Mouse (Mus musculus) ES-E14 (cell line): ENCODE data around the gene Tek. TPM values are rescaled to one million over a fixed set of nuclear protein-coding genes. Genes with fewer than 3 reads are reported as not detected.

Source experiments
- DNase-seq: peaks from one replicate; pipeline ENCODE4 v3.0.0-alpha.2; 2013; ENCODE audit warnings: low read depth, low spot score
- H3K27ac ChIP-seq: 2 replicates; pipeline ENCODE4 v1.5.1; 2012; ENCODE audit warnings: low read depth, mild to moderate bottlenecking, low read length, moderate library complexity, mixed read lengths; ENCODE audit not compliant: poor library complexity, insufficient read depth, severe bottlenecking
- H3K36me3 ChIP-seq: 2 replicates; pipeline ENCODE4 v1.6.1; 2012; ENCODE audit warnings: mild to moderate bottlenecking, low read length, moderate library complexity, mixed read lengths; ENCODE audit not compliant: control insufficient read depth, poor library complexity, insufficient read depth, severe bottlenecking
- H3K4me1 ChIP-seq, 2 experiments: fragments of 150-350 bp in 1 of 2; sonication (generic) in 1 of 2; 2 replicates each; pipeline ENCODE4 v1.6.1; 2012; ENCODE audit warnings: low read length in 2 of 2, mild to moderate bottlenecking in 1 of 2, mixed read lengths in 1 of 2; ENCODE audit not compliant: control insufficient read depth in 2 of 2, insufficient read depth in 2 of 2, poor library complexity in 1 of 2
- H3K4me3 ChIP-seq, 2 experiments: fragments of 150-350 bp in 1 of 2; sonication (generic) in 1 of 2; 2 replicates each; pipeline ENCODE4 v1.5.1; 2012; ENCODE audit warnings: low read length in 2 of 2, low read depth in 1 of 2, mild to moderate bottlenecking in 1 of 2, mixed read lengths in 1 of 2; ENCODE audit not compliant: insufficient read depth in 1 of 2, poor library complexity in 1 of 2, severe bottlenecking in 1 of 2
- H3K9ac ChIP-seq: 2 replicates; pipeline ENCODE4 v1.6.1; 2012; ENCODE audit warnings: low read depth, mild to moderate bottlenecking, low read length, mixed read lengths; ENCODE audit not compliant: poor library complexity, insufficient read depth, severe bottlenecking
- H3K9me3 ChIP-seq: fragments of 150-350 bp; sonication (generic); 2 replicates; pipeline ENCODE4 v1.6.1; 2012; ENCODE audit warnings: low read depth, mild to moderate bottlenecking, low read length; ENCODE audit not compliant: control insufficient read depth, insufficient read depth
- CHD2 ChIP-seq: IDR thresholded peaks from 2 replicates; pipeline ENCODE4 v1.6.1; 2014; ENCODE audit warnings: mild to moderate bottlenecking, low read depth, low read length, inconsistent platforms
- HCFC1 ChIP-seq: IDR thresholded peaks from 2 replicates; pipeline ENCODE4 v1.6.1; 2012; ENCODE audit warnings: low read length, inconsistent platforms, borderline replicate concordance; ENCODE audit not compliant: insufficient read depth
- MAFK ChIP-seq: IDR thresholded peaks from 2 replicates; pipeline ENCODE4 v1.6.1; 2014; ENCODE audit warnings: mild to moderate bottlenecking, low read depth, low read length, inconsistent platforms; ENCODE audit not compliant: insufficient read depth
- ZC3H11A ChIP-seq: IDR thresholded peaks from 2 replicates; pipeline ENCODE4 v1.6.1; 2012; ENCODE audit warnings: low read depth, mild to moderate bottlenecking, inconsistent platforms, low read length, borderline replicate concordance
- ZNF384 ChIP-seq: IDR thresholded peaks from 2 replicates; pipeline ENCODE4 v1.6.1; 2012; ENCODE audit warnings: low read depth, low read length, inconsistent platforms
- in situ Hi-C, 2 experiments: fragments of 600-800 bp; cut with MboI; formaldehyde crosslinking; loops; one replicate each; pipeline ENCODE4 v1.15.1; 2025; ENCODE audit warnings: low sequenced_read_pairs in 2 of 2, inconsistent platforms in 1 of 2; ENCODE audit not compliant: unreplicated experiment in 2 of 2
- total RNA-seq: library from RNA; depleted of rRNA; stranded (reverse); fragments of 300-350 nt; gene quantifications from 2 replicates; pipeline ENCODE4 v1.2.3, GENCODE M21; 2012

The Tek gene
- total RNA-seq, 1 experiment, result 9.4 TPM

DNA sequence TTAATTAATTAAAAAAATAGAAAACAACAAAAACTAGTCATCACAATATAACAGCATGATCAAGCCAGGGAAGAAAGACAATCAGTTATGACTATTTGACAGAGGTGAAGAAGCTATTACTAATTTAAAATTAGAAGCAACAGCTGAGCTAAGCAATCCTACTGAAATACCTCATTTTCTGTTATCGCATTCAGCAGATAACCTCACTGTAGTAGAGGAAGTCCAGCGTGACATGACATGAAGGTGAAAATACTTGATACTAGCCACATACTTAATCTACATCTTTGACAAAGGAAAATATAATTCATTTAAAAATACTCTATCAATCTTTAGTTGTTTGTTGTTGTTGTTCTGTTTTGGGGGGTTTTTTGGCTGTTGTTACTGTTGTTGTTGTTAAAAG, 28.1 kb upstream of the Tek start:
- TF ChIP-seq CHD2 (no peak), MAFK (no peak), HCFC1 (no peak), ZNF384 (no peak), ZC3H11A (no peak)
- Histone ChIP-seq H3K9me3 (no peaks in the 10 kb centered on the region), H3K4me1 (no peaks in the 10 kb centered on the region), H3K4me3 (no peak overlapping the region), H3K36me3 (no peaks in the 10 kb centered on the region), H3K9ac (no peak overlapping the region), H3K27ac (no peak overlapping the region)
- in situ Hi-C loops, result no loop called here
- DNase-seq, result no peak

DNA sequence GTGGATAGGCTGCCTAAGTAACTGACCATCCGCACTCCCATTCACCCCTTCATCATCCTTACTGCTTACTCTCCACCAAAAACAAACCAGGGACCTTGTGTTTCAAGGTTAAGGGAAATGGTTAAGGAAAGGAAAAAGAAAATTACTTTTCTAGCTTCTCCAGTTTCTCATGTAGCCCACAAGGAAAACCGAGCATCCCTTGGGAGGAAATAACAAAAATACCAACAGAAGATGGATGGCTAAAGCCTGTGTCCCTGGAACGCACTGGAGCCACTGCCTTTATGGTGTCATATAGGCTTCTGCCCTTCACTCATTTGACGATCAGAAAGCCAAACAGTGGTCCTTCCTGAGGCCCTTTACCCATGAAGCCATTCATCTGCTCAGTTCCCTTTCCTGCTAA, 27.7 kb upstream of the Tek start:
- H3K4me3 ChIP-seq, result no peak overlapping the region
- TF ChIP-seq MAFK, result no peak
- TF ChIP-seq ZC3H11A, result no peak
- no peak for TF ChIP-seq ZNF384
- TF ChIP-seq HCFC1, result no peak
- TF ChIP-seq CHD2, result no peak
- H3K9me3 ChIP-seq, result no peaks in the 10 kb centered on the region
- in situ Hi-C loops, result no loop called here
- H3K4me1 ChIP-seq, result no peaks in the 10 kb centered on the region
- DNase-seq, result no peak
- no peaks in the 10 kb centered on the region for H3K36me3 ChIP-seq
- H3K27ac ChIP-seq, result no peak overlapping the region
- no peak overlapping the region for H3K9ac ChIP-seq

GRCm38 (mm10) chr4:94713741-94714140, 25.3 kb upstream of the Tek start:
- no peaks in the 10 kb centered on the region for H3K4me1 ChIP-seq
- no peaks in the 10 kb centered on the region for H3K36me3 ChIP-seq
- no peak for DNase-seq
- no peak overlapping the region for H3K9ac ChIP-seq
- in situ Hi-C loops, result no loop called here
- H3K27ac ChIP-seq, result no peak overlapping the region
- no peak for TF ChIP-seq ZNF384
- TF ChIP-seq ZC3H11A, result no peak
- no peak for TF ChIP-seq MAFK
- no peak for TF ChIP-seq HCFC1
- TF ChIP-seq CHD2, result no peak
- no peak overlapping the region for H3K4me3 ChIP-seq
- no peaks in the 10 kb centered on the region for H3K9me3 ChIP-seq

GRCm38 (mm10) chr4:94715166-94715565, 23.9 kb upstream of the Tek start:
- Histone ChIP-seq H3K4me3 (no peak overlapping the region), H3K36me3 (no peaks in the 10 kb centered on the region), H3K9ac (no peak overlapping the region), H3K4me1 (no peaks in the 10 kb centered on the region), H3K27ac (no peak overlapping the region), H3K9me3 (no peaks in the 10 kb centered on the region)
- in situ Hi-C loops, result no loop called here
- TF ChIP-seq MAFK, result no peak
- no peak for TF ChIP-seq CHD2
- TF ChIP-seq ZNF384, result no peak
- no peak for TF ChIP-seq ZC3H11A
- TF ChIP-seq HCFC1, result no peak
- no peak for DNase-seq

GRCm38 (mm10) chr4:94725799-94726198, 13.3 kb upstream of the Tek start:
- Histone ChIP-seq H3K9me3 (no peaks in the 10 kb centered on the region), H3K4me3 (no peak overlapping the region), H3K4me1 (no peaks in the 10 kb centered on the region), H3K36me3 (no peaks in the 10 kb centered on the region), H3K27ac (no peak overlapping the region), H3K9ac (no peak overlapping the region)
- no peak for DNase-seq
- TF ChIP-seq MAFK, result no peak
- no peak for TF ChIP-seq ZC3H11A
- no peak for TF ChIP-seq ZNF384
- no peak for TF ChIP-seq HCFC1
- no peak for TF ChIP-seq CHD2
- in situ Hi-C loops, result no loop called here
